Mouse (Mus musculus) lung, adult 2 months (tissue): Measurements from ENCODE around the gene Tgfb1.

Source experiments
- CTCF ChIP-seq: fragments of 200-500 bp; IDR thresholded peaks from 2 replicates; pipeline ENCODE4 v1.5.1; 2011; ENCODE audit warnings: mild to moderate bottlenecking, low read length, control low read depth; ENCODE audit not compliant: insufficient read depth
- POLR2A ChIP-seq: fragments of 200-500 bp; IDR thresholded peaks from 2 replicates; pipeline ENCODE4 v1.6.1; 2011; ENCODE audit warnings: low read depth, mild to moderate bottlenecking, control low read depth, low read length, borderline replicate concordance; ENCODE audit errors: extremely low read depth

GRCm38 (mm10) chr7:25707581-25708292 lies 20.9 kb downstream of the Tgfb1 start:
- no peak for TF ChIP-seq CTCF
- TF ChIP-seq POLR2A: no peak; the same call in 1 of the 2 replicates
